Mouse (Mus musculus) 416B (cell line): ENCODE measurements at regions not wholly inside any gene's neighbourhood (a gene's known extent, or its start where the extent isn't known, plus 50 kb on each side); places are given as distances from the start of the nearest gene placed in this dataset.

Source experiments
- DNase-seq: peaks from one replicate; pipeline ENCODE4 v3.0.0; 2011; ENCODE audit warnings: low read depth

- no peak for DNase-seq
Measured at GRCm38 (mm10) chr14:99520343-99520742, 221.9 kb downstream of the Klf5 start.

- DNase-seq = no peak
Measured at GRCm38 (mm10) chr14:99521954-99522523, 223.5 kb downstream of the Klf5 start.

DNA sequence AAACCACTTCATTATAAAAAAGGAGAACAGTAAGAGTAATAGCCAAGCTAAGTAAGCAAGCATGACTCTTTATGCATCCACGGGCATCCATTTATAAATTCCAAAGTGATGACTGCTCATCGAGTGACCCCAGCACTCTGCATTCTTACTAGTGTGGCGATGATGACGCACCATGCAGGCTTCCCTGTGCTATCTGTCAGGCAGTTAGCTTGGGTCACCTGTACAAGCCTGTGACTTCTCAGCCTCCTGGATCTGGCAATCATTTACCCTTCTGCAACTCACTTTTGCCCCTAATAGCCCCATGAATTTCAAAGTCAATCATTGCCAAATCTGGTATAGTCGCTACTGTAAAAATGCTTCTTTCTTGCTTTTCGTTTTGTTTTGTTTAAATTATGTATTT lies 237.3 kb downstream of the Klf5 start:
- DNase-seq = no peak

GRCm38 (mm10) chr14:99537286-99537685 lies 238.8 kb downstream of the Klf5 start:
- no peak for DNase-seq

- DNase-seq = no peak
Measured at GRCm38 (mm10) chr14:99541716-99542115, 243.2 kb downstream of the Klf5 start.

GRCm38 (mm10) chr14:99547931-99548330 lies 249.4 kb downstream of the Klf5 start:
- DNase-seq = peak; percentile 23

- peak; percentile 93 for DNase-seq
Measured at GRCm38 (mm10) chr14:99548363-99549248, 250.1 kb downstream of the Klf5 start.

GRCm38 (mm10) chr14:99564024-99564423 lies 265.5 kb downstream of the Klf5 start:
- DNase-seq = no peak

DNA sequence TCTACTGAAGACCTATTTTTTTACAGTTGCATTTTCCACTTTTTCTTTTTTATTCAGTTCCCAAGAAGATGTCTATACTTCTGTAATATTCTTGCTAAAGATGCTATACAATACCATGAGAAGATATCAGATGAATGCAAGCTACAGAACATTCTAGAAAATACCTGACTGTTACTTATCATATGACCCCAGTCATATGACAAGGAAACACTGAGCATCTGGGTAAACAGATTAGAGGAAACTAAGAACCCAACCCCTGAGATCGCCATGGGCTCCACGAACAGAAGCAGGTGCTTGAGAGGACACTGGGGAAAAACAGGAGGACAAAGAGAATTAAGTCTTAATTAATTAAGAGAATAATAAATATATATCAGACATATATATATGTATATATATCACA lies 275.7 kb downstream of the Klf5 start:
- DNase-seq = peak; percentile 39

DNA sequence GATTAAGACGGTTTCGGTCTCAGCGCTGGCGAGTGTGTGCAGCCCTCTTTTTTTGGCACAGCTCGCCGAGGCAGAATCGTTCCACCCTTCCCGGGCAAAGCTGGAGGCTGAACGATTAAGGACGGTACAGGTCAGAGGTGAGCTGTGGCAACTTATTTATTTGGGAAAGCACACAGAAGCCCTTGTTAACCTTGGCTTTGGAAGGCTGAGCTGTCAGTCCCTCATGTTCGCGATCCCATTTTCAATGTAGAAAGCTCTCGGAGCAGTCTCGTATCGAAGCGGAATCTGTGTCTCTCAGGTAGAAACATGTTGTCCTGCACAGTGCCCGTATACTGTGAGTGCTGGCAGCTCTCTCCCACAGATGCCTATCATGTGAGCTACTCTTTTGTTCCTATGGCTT lies 280.2 kb downstream of the Klf5 start:
- DNase-seq = no peak

- DNase-seq = no peak
Measured at GRCm38 (mm10) chr14:99579271-99579759, 280.8 kb downstream of the Klf5 start.

GRCm38 (mm10) chr14:99579765-99580266 lies 281.3 kb downstream of the Klf5 start:
- DNase-seq = no peak

DNA sequence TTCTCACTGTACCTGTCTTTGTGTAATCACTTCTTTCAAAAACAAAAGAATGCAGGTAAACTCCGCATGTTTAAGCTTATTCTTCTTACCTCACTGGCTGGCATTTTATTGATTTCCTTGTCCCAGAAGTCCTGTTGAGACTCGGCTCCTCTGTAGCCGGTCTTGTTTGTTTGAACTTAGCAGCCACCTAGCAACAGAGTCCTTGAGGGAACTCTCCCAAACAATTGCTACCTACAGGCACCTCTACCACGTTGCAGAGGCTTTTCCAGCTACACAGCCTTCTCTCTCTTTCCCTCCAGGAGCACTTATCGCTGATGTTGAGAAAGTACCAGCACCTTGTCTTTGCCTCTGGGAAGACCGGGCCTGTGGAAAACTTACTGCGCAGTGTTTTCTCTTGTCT lies 285.7 kb downstream of the Klf5 start:
- no peak for DNase-seq

DNA sequence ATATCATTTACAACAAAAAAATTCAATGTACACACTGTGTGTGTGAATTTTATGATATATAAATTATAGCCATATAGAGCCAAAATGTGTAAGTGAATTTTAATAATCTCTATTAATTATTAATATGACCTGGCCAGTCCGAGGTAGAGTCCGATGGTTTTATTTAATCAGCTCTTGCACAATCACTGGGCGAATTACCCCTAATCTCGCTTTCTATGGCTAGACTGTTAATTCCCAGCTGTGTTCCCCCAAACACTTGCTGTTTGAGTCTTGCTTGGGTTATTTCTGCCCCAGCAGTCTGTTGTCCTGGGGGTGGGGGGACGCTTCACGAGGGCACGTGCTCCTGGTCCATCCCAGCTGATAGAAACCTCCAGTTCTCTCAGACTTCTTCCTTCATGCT lies 287.5 kb downstream of the Klf5 start:
- DNase-seq = no peak

DNA sequence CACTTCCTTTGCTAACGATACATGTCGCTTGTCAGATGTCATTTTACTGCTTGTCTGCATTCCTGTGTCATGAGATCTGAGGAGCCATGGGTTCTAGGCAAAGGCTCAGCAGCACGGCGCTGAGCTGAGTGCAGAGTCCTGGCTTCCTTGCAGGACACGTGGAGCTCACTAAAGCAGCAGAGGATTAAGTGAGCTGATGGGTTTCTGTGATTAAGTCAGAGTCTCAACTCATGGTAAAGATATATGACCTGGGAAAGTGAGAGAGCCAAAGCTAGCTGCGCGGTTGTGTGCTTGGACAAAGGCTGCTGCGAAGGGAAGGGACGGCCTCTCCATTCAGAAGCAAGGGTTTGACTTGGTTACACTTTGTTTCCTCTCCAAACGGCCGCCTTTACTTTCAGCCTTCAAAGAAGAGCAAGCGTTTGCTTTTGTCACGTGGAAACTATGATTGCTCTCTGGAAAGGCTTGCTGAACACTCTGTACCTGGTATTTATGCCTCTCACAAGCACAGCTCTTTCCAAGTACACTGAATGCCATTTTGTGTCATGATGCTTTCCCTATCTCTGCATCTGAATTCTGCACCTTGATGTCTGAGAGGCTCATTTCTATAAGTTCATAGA lies 292.5 kb downstream of the Klf5 start:
- DNase-seq = no peak

DNA sequence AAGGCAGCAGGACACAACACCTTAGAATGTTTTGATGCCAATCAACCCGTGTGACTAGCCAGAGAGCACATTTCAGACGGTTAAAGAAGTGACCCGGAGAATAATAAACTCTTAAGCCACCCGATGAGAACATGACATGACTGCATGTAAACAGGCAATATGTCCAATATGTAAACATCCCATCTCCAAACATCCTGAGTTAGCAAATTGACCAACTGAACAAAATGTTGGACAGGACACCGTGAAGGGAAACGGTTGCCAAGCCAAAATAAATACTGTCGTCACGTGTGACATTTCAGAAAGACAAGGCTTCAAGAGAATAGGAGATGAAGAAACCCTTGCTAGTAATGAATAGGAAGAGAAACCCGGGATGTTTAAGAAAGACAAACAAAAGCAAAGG lies 294.4 kb downstream of the Klf5 start:
- no peak for DNase-seq

- DNase-seq = peak; percentile 11
Measured at GRCm38 (mm10) chr14:99593864-99594263, 295.4 kb downstream of the Klf5 start.

DNA sequence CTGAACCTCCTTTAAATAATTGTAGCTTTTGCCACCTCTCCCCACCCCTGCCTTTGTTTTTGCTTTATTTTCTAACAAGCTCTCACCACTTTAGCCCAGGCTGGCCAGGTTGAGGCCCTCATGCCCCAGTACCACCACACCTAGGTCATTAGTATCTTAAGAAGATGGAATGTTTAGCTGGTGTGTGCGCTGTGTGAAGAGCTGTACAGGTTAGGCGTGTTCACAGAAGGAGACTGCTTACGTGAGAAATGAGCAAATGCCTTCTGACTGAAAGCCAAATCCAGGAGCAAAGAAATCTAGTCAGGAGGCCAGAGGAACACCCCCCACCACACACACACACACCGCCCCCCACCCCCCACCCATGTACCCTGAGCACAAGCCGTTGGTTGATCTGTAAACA lies 303.4 kb downstream of the Klf5 start:
- no peak for DNase-seq

DNA sequence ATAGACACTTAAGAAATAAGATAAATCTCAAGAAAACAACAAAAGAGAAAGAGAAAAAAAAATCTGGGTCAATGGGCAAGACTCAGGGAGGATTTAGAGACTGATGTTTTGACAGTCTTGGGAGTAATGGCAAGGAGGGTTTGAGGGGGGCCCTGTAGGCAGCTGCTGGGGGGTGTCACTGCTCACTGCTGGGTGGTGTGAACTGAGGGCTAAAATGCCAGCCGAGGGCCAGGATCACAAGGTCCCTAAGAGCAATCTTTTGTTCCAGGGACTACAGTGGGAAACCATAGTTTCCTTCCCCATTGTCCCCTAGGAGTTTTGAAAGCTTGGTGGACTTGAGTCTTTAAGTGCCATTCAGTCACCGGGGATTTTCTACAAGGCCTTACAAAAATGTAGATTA lies 304.8 kb downstream of the Klf5 start:
- no peak for DNase-seq

DNA sequence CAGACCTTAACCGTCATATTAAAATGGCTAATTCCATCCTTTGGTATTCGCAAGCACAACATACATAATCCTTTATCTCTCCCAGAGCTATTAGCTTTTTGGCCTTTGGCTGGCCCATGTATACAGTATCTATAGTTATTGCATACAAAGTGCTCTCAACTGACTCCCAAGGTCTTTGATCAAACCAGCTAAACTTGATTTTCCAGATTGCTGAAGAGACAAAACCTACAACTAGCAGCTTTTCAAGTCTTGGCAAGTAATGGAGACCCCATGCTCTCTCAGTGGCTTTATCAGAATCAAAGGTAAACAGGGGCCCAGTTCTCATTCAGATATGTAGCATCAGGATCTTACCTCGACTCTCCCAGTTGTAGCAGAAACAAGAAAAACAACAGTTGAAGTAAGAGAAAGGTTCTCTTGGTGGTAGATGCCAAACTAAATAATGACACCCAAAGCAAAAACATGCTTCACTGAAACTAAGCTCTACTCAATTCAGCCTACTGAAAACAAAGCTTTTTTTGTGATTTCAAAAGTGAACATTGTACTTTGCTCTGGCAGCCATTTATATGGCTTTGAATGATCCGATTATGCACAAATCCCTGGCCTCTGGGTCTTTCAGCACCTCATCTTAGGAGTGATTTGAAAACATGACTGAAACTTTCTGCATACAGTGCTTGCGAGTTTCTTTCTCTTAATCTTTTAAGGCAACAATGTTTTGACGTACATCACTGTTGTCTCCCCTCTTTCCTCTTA lies 307.0 kb downstream of the Klf5 start:
- DNase-seq = no peak

DNA sequence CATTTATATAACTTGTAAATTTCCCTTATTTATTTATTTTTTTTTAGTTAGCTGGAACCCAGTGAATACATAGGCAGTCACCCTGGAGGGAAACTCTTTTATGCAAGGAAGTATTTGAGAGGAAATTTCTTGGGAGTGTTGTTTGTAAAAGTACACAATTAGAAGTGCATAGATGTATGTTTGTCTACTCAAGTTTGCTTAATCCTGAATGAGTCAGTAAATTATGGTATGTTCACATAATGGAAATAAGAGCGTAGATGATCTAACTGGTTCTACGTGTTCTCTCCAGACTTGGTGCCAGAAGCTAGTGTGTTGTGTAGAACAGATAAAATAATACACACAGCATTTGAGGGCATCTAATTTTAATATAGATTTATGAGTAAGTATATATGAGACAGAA lies 310.5 kb downstream of the Klf5 start:
- no peak for DNase-seq

DNA sequence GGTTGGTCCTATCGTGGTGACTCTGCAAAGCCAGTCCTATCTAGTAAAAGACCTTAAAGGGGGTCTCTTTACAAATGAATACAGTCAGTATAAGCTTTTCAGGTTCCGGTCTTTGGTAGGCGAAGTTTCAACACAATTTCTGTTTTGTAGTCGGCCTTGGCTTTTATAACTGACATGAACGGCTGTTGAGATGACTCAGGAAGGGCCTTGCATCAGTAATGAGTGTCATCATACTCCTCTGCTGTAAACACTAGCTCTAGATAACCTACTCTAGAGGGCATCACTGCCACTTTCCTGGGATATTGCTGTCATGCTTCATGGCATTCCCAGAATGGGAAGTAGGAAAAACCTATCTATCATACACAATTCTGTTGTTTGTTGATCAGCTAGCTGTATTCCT lies 312.9 kb downstream of the Klf5 start:
- DNase-seq = peak; percentile 75
